Mouse (Mus musculus) stomach, embryonic 15.5 days (tissue): ENCODE measurements around the gene Ksr2. TPM values are rescaled to one million over a fixed set of nuclear protein-coding genes. Genes with fewer than 3 reads are reported as not detected.

Experiments used
- ATAC-seq: fragments of 200-750 bp; cut with Nextera tagmentation; 2 replicates; pipeline ENCODE4 v1.8.0; 2017; ENCODE audit warnings: low read depth, moderate number of reproducible peaks, moderate TSS enrichment; ENCODE audit not compliant: insufficient read depth, low FRiP score
- H3K27ac ChIP-seq: fragments of 300-500 bp; sonication (generic); 2 replicates; pipeline ENCODE4 v1.5.1; 2015; ENCODE audit warnings: mild to moderate bottlenecking, inconsistent platforms
- H3K27me3 ChIP-seq: fragments of 300-500 bp; sonication (generic); replicated peaks from 2 replicates; pipeline ENCODE4 v1.6.1; 2015; ENCODE audit warnings: inconsistent platforms
- H3K36me3 ChIP-seq: fragments of 300-500 bp; sonication (generic); 2 replicates; pipeline ENCODE4 v1.6.1; 2015; ENCODE audit warnings: inconsistent platforms
- H3K4me1 ChIP-seq: fragments of 300-500 bp; sonication (generic); 2 replicates; pipeline ENCODE4 v1.6.1; 2015; ENCODE audit warnings: inconsistent platforms
- H3K4me2 ChIP-seq: fragments of 300-500 bp; sonication (generic); 2 replicates; pipeline ENCODE4 v1.6.1; 2015; ENCODE audit warnings: mild to moderate bottlenecking, inconsistent platforms
- H3K4me3 ChIP-seq: fragments of 300-500 bp; sonication (generic); replicated peaks from 2 replicates; pipeline ENCODE4 v1.5.1; 2015; ENCODE audit warnings: inconsistent platforms
- H3K9ac ChIP-seq: fragments of 300-500 bp; sonication (generic); 2 replicates; pipeline ENCODE4 v1.6.1; 2015; ENCODE audit warnings: inconsistent platforms
- H3K9me3 ChIP-seq: fragments of 300-500 bp; sonication (generic); 2 replicates; pipeline ENCODE4 v1.6.1; 2016; ENCODE audit warnings: inconsistent platforms
- WGBS: fragments of 180-500 bp; shearing (Covaris S2); methylation state at CpG from one replicate; pipeline ENCODE4 v1.1.7; 2015; 5-methylcytosine and 5-hydroxymethylcytosine counted together
- polyA plus RNA-seq: library from polyadenylated mRNA; unstranded; fragments of >200 nt; fragmentation: Nextera tagmentation; extraction: Ambion mirVana; gene quantifications from 2 replicates; pipeline ENCODE4 v1.2.1, GENCODE M21; 2015

Ksr2 gene
- polyA plus RNA-seq, 1 experiment from 2014 or later: 0.44 TPM

DNA sequence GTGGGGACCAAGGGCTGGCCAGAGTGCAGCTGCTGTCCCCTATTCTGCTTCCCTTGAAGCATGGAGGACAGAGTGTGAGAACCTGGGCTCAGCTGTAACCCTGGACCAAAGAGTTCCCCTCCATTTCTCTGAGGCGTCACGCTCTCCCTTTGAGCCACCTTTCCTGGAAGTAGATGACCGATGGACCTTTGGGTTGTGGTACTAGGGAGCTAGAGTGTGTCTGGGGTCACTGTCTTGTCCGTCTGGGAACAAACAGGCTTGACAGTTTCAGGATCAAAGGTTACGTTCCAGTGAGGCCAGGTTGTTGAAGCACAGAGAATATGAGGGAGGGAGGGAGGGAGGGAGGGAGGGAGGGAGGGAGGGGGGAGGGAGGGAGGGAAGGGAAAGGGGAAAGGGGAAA is 264.6 kb downstream of the Ksr2 start:
- no peaks in the 10 kb centered on the region for H3K9me3 ChIP-seq
- WGBS: 71% methylated on average over 5 of the region's 5 CpGs
- no peak overlapping the region for H3K4me3 ChIP-seq
- no peak overlapping the region for H3K4me2 ChIP-seq
- H3K27me3 ChIP-seq: no peaks in the 10 kb centered on the region
- no peak overlapping the region for H3K27ac ChIP-seq
- no peak overlapping the region for H3K9ac ChIP-seq
- no peak for ATAC-seq
- H3K4me1 ChIP-seq: no peaks in the 10 kb centered on the region
- no peaks in the 10 kb centered on the region for H3K36me3 ChIP-seq

DNA sequence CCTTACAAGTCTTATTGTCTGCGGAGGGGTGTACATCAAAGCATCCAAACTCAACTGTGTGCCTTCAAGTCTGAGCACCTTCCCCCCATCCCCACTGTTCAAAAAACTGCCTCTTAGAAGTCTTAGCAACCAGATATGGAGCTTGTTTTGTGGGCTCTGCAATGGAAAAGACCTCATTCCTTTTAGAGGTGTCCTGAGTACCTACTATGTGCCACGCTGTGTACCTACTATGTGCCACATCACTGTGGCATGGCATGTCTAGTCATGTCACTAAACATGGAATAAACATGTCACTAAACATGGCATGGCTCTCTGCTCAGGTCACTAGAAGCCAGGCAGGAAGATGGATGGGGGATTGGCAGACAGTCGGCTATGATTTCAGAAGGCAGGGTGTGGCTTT is 268.4 kb downstream of the Ksr2 start:
- ATAC-seq: no peak
- no peaks in the 10 kb centered on the region for H3K36me3 ChIP-seq
- H3K27ac ChIP-seq: no peak overlapping the region
- no peak overlapping the region for H3K4me2 ChIP-seq
- H3K4me1 ChIP-seq: no peaks in the 10 kb centered on the region
- no peaks in the 10 kb centered on the region for H3K27me3 ChIP-seq
- H3K9ac ChIP-seq: no peak overlapping the region
- WGBS: 85% methylated on average over 3 of the region's 3 CpGs
- no peaks in the 10 kb centered on the region for H3K9me3 ChIP-seq
- no peak overlapping the region for H3K4me3 ChIP-seq

DNA sequence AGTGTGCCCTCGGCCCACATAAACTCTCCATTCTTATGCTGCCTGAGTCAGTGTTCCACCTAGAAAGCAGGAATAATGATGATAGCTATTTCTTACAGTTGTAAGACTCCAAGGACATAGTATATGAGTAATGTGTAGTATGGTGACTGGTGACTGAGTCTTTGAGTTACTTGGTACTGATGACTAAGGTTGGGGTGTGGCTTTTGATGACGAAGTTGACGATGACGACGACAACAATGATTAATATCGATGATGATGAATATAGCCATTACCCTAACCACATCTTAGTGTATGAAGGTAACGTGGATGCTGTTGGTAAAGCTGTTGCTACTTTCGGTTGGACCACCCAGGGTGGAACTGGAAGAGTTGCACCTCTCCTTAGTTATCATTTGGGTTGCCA is 270.7 kb downstream of the Ksr2 start:
- Histone ChIP-seq H3K27ac (no peak overlapping the region), H3K4me1 (0 out of 2 replicates have a peak, but pooled peaks cover 2% of the 10 kb centered on the region), H3K4me2 (no peak overlapping the region), H3K9ac (no peak overlapping the region), H3K27me3 (no peaks in the 10 kb centered on the region), H3K9me3 (no peaks in the 10 kb centered on the region), H3K4me3 (no peak overlapping the region), H3K36me3 (no peaks in the 10 kb centered on the region)
- ATAC-seq: no peak
- WGBS: 92% methylated on average over 8 of the region's 8 CpGs

DNA sequence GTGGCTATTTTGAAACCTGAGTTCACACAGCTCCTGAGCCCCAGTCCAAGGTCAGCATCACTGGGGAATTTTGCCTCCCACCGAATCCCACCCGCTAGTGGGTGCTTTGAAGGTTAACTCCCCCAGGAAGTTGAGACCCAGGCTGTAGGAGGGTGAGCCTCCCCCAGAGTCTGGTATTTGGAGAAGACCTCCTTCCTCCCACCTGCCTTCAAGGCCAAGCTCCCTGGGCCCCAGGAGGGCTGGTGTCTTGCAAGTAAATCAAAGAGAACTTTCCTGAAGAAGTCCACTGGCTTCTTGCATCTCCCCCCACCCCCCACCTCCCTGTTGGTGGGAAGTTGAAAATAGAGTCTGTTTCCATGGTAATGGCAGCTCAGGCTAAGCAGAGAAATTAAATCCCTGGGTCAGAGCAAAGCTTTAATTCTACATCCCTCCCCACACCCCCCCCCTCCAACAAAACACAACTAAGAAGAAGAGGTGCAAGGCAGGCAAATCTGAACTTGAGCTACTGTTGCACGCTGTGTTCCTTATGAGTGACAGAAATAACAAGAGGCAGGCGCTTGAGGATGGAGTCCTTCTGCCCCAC is 274.1 kb downstream of the Ksr2 start:
- Histone ChIP-seq H3K4me2 (no peak overlapping the region), H3K27me3 (no peaks in the 10 kb centered on the region), H3K36me3 (no peaks in the 10 kb centered on the region), H3K27ac (no peak overlapping the region), H3K9me3 (no peaks in the 10 kb centered on the region), H3K4me1 (0 out of 2 replicates have a peak, but pooled peaks cover 2% of the 10 kb centered on the region), H3K4me3 (no peak overlapping the region), H3K9ac (no peak overlapping the region)
- 33% methylated on average over 4 of the region's 4 CpGs for WGBS
- no peak for ATAC-seq

DNA sequence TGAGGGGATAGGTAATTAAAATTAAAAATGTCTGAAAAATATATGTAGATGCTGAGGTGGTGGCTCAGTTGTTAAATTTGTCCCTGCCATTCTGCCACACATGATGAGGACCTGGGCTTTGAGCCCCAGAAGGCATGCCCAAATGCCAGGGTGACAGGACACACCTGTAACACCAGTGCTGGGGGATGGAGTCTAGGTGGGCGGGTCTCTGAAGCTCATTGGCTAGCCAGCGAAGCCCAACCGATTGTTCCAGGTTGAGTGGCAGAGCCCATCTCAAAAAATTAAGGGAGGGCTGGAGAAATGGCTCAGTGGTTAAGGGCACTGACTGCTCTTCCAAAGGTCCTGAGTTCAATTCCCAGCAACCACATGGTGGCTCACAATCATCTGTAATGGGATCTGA is 274.9 kb downstream of the Ksr2 start:
- Histone ChIP-seq H3K4me1 (0 out of 2 replicates have a peak, but pooled peaks cover 2% of the 10 kb centered on the region), H3K9me3 (no peaks in the 10 kb centered on the region), H3K9ac (no peak overlapping the region), H3K27ac (no peak overlapping the region), H3K27me3 (no peaks in the 10 kb centered on the region), H3K4me3 (no peak overlapping the region), H3K36me3 (no peaks in the 10 kb centered on the region), H3K4me2 (no peak overlapping the region)
- 31% methylated on average over 3 of the region's 3 CpGs for WGBS
- no peak for ATAC-seq

DNA sequence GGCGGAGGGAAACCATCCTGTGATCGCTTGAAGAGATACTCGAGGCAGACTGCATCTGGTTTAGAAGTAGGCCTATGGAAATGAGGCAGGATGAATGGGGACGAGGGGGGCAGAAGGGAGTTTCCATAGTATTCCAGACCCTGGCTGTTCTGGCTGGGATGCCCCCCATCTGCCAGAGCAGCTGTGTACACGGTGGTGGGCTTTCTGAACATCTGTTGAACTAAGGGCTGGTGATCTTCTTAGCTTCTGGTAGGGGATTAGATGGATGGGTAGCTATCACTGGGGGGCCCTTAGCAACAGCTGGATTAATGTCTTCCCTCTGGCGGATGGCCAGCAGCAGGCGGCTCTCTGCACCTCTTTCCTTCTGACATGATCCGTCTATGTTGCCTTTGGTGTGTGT is 276.0 kb downstream of the Ksr2 start:
- 39% methylated on average over 8 of the region's 8 CpGs for WGBS
- Histone ChIP-seq H3K9ac (no peak overlapping the region), H3K9me3 (no peaks in the 10 kb centered on the region), H3K27me3 (no peaks in the 10 kb centered on the region), H3K4me3 (no peak overlapping the region), H3K4me1 (0 out of 2 replicates have a peak, but pooled peaks cover 2% of the 10 kb centered on the region), H3K4me2 (no peak overlapping the region), H3K27ac (no peak overlapping the region), H3K36me3 (no peaks in the 10 kb centered on the region)
- ATAC-seq: no peak

DNA sequence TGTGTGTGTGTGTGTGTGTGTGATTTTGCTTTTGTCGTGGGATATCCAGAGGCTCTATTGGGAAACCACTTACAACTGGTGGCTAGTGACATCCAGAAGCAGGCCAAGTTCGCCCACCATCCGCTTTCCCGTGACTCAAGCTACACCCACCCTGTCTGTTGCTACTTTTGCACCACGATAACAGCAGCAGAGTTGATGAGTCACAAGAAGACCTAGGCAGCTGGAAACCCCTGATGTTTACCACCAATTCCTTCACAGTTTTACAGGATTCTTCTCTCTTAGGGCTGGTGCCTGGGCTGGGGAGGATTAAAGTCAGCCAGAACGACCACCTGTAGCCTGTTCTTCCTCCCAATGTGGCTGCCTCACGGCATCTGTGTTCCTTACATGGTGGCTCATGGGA is 277.5 kb downstream of the Ksr2 start:
- H3K27me3 ChIP-seq: no peaks in the 10 kb centered on the region
- no peak overlapping the region for H3K9ac ChIP-seq
- no peak for ATAC-seq
- H3K4me2 ChIP-seq: no peak overlapping the region
- H3K4me1 ChIP-seq: 0 out of 2 replicates have a peak, but pooled peaks cover 2% of the 10 kb centered on the region
- H3K4me3 ChIP-seq: no peak overlapping the region
- H3K36me3 ChIP-seq: no peaks in the 10 kb centered on the region
- WGBS: 69% methylated on average over 7 of the region's 7 CpGs
- H3K27ac ChIP-seq: no peak overlapping the region
- H3K9me3 ChIP-seq: no peaks in the 10 kb centered on the region

DNA sequence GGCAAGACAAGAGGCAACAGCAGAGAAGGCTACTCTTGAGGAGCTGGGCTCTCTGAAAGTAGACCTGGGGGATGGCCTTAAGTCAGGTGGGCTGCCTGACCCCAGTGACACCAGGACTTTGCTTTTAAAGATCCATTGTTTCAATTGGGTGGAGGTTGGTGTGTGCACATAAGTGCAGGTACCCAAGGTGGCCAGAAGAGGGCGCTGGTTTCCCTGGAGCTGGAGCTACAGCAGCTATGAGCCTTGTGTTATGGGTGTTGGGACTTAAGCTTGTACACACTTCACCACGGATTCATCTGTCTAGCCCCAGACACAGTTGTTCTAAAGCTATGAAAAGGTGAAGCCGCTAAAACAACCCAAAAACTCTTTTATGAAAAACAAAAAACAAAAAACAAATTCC is 279.8 kb downstream of the Ksr2 start:
- no peaks in the 10 kb centered on the region for H3K36me3 ChIP-seq
- H3K4me3 ChIP-seq: no peak overlapping the region
- H3K27me3 ChIP-seq: no peaks in the 10 kb centered on the region
- H3K27ac ChIP-seq: no peak overlapping the region
- H3K9me3 ChIP-seq: no peaks in the 10 kb centered on the region
- 70% methylated on average over 3 of the region's 3 CpGs for WGBS
- H3K4me2 ChIP-seq: no peak overlapping the region
- no peak overlapping the region for H3K9ac ChIP-seq
- no peak for ATAC-seq
- 0 out of 2 replicates have a peak, but pooled peaks cover 2% of the 10 kb centered on the region for H3K4me1 ChIP-seq

DNA sequence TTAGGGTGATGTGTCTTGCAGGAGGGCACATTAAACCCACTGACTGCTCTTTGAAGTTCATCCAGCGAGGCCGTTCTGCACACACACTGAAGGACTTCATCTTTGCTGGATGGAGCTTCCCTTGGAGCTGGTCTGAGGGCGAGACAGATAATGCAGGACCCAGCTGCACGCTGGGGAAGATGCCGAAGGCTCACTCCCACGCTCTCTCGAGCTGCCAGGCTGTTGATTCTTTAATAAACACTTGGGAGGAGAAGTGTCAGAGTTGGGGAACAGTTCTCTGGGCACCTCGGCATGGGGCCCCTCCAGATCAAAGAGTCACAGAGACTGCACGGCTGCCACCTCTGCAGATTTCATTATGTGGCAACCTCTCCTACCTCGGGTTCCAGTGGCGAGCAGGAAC is 280.8 kb downstream of the Ksr2 start:
- no peak overlapping the region for H3K27ac ChIP-seq
- 30% methylated on average over 11 of the region's 11 CpGs for WGBS
- no peaks in the 10 kb centered on the region for H3K4me1 ChIP-seq
- no peak overlapping the region for H3K4me2 ChIP-seq
- H3K9ac ChIP-seq: no peak overlapping the region
- H3K4me3 ChIP-seq: no peak overlapping the region
- no peak for ATAC-seq
- no peaks in the 10 kb centered on the region for H3K9me3 ChIP-seq
- H3K36me3 ChIP-seq: no peaks in the 10 kb centered on the region
- H3K27me3 ChIP-seq: no peaks in the 10 kb centered on the region

DNA sequence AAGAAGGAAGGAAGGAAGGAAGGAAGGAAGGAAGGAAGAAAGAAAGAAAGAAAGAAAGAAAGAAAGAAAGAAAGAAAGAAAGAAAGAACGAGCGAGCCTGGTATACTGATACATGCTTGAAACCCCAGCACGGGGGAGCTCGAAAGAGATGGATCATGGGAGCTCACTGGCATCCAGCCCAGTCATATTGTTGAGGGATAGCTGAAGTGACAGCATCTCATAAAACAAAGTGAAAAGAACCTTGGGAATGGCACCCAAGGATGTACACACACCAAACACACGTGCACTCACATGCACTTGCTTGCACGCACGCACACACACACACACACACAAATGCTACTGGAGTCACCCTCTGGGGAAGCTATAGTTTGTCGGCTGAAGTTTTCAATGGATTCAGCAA is 282.6 kb downstream of the Ksr2 start:
- no peaks in the 10 kb centered on the region for H3K4me1 ChIP-seq

DNA sequence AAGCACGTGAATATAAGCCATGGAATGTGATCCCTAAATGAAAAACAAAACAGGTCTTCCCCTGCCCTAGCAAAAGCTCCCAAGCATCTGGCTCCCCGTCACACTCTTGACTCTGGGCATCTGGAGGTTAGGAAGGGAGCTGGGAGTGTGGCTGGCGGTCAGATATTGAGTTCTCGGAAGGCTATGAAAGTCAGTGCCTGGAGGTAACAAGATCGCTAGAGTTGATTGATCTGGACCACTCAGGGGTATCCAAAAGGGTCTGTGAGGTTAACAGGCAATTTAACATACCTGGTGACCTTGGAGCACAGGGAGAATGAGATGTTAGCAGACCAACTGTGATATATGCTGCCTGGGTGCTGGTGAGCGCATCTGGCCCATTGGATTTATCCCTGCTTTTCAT is 283.8 kb downstream of the Ksr2 start:
- ATAC-seq: no peak
- Histone ChIP-seq H3K27ac (no peak overlapping the region), H3K9ac (no peak overlapping the region), H3K36me3 (no peaks in the 10 kb centered on the region), H3K27me3 (no peaks in the 10 kb centered on the region), H3K4me1 (no peaks in the 10 kb centered on the region), H3K4me3 (no peak overlapping the region), H3K9me3 (no peaks in the 10 kb centered on the region), H3K4me2 (no peak overlapping the region)
- WGBS: 66% methylated on average over 6 of the region's 6 CpGs

More for the DNA sequence above, 282.6 kb downstream of the Ksr2 start:
- Histone ChIP-seq H3K27ac (no peak overlapping the region), H3K27me3 (no peaks in the 10 kb centered on the region), H3K36me3 (no peaks in the 10 kb centered on the region), H3K9me3 (no peaks in the 10 kb centered on the region), H3K4me3 (no peak overlapping the region), H3K4me2 (no peak overlapping the region), H3K9ac (no peak overlapping the region)
- 81% methylated on average over 8 of the region's 8 CpGs for WGBS
- no peak for ATAC-seq

DNA sequence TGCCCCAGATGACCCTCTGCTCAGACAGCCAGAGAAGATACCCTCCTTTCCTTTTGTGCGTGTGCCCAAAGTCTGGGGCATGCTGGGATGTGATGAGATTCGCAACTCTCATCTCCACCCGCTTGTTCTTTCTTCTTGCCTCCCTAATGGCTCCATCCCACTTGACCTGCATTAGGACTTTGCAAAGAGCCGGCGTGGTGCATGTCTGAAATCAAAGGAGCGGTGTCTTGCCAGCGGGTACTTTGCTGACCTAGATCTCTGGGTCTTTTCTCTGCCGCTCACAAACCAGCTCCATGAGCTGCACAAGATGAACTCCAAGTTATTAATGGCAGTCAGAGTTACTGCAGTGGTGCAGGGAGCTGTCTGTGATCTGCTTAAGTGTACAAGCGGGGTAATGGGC is 290.6 kb downstream of the Ksr2 start:
- Histone ChIP-seq H3K4me3 (no peak overlapping the region), H3K9me3 (no peaks in the 10 kb centered on the region), H3K27me3 (no peaks in the 10 kb centered on the region), H3K9ac (no peak overlapping the region), H3K27ac (no peak overlapping the region), H3K4me2 (no peak overlapping the region), H3K4me1 (no peaks in the 10 kb centered on the region), H3K36me3 (no peaks in the 10 kb centered on the region)
- 70% methylated on average over 9 of the region's 9 CpGs for WGBS
- ATAC-seq: no peak

DNA sequence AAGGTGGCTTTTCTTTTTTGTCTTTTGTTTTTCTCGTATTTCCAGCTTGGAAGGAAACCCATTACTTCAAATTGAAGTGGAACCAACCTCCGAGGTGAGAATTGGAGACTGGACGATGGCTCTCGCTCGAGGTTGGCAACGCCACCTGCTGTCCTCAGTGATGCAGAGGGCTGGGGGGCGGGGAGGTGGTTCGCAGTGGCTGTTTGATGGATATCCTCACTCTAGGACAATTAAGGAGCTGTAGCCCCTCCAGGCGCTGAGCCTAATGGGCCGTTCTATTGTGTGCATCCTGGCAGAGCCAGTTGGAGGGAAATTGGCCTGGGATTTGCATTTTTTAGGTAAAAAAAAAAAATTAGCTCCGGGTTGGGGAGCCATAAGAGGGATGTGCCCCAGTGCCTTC is 292.8 kb downstream of the Ksr2 start:
- no peak overlapping the region for H3K9ac ChIP-seq
- H3K4me2 ChIP-seq: no peak overlapping the region
- H3K9me3 ChIP-seq: no peaks in the 10 kb centered on the region
- no peaks in the 10 kb centered on the region for H3K27me3 ChIP-seq
- no peaks in the 10 kb centered on the region for H3K36me3 ChIP-seq
- no peak for ATAC-seq
- no peak overlapping the region for H3K4me3 ChIP-seq
- no peaks in the 10 kb centered on the region for H3K4me1 ChIP-seq
- 32% methylated on average over 11 of the region's 11 CpGs for WGBS
- no peak overlapping the region for H3K27ac ChIP-seq
